Mouse (Mus musculus): ENCODE results near the gene Aldh1l1. TPM values are rescaled to one million over a fixed set of nuclear protein-coding genes. Genes with fewer than 3 reads are reported as not detected.
"Not testable (repeated sequence)": the region's sequence is repeated elsewhere in the genome, so short reads cannot be mapped to it uniquely, and the experiment has no call there.

Gene Aldh1l1
- total RNA-seq, 2 experiments from 2014 or later, result 62.6 to 66.0 TPM

DNA sequence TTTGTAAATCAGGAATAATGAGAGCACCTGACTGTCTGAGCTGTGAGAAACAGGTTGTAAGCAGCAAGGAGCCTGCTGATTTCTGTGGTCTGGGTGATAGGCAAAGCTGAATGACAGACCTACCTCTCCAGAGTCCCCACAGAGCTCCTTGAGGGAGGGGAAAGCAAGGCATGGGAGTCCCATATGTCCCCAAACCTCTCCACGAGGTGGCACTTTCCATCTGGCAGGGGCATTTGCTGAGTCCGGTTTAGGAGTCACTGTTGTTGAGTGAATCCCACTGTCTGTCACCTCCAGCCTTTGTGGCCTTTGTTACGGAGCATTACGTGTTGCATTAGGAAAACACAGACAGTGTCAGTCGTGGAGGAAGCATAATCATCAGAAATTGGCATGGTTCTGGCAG, 133.7 kb downstream of the Aldh1l1 start:
- no peak for TF ChIP-seq CTCF (IDR thresholded peaks at IDR 0.05)
- no peak for DNase-seq (ENCODE audit: extremely low spot score in 1 of 2, low spot score in 2 of 2)
- H3K27ac ChIP-seq, result no peak overlapping the region
- H3K4me3 ChIP-seq, result no peak overlapping the region
- intact Hi-C loops (cut with DNase I), result no loop called here

GRCm38 (mm10) chr6:90620791-90621583, 134.8 kb downstream of the Aldh1l1 start:
- no peak overlapping the region for H3K27ac ChIP-seq
- no peak for DNase-seq (ENCODE audit: extremely low spot score in 1 of 2, low spot score in 2 of 2)
- no peak for TF ChIP-seq CTCF (IDR thresholded peaks at IDR 0.05)
- H3K4me3 ChIP-seq, result no peak overlapping the region
- intact Hi-C loops (cut with DNase I), result no loop called here

- H3K27ac ChIP-seq, result no peak overlapping the region
- H3K4me3 ChIP-seq, result no peak overlapping the region
- DNase-seq (ENCODE audit: extremely low spot score in 1 of 2, low spot score in 2 of 2), result no peak
- intact Hi-C loops (cut with DNase I), result no loop called here
- TF ChIP-seq CTCF (IDR thresholded peaks at IDR 0.05), result no peak
These were observed 135.3 kb downstream of the Aldh1l1 start for GRCm38 (mm10) chr6:90621584-90621890.

DNA sequence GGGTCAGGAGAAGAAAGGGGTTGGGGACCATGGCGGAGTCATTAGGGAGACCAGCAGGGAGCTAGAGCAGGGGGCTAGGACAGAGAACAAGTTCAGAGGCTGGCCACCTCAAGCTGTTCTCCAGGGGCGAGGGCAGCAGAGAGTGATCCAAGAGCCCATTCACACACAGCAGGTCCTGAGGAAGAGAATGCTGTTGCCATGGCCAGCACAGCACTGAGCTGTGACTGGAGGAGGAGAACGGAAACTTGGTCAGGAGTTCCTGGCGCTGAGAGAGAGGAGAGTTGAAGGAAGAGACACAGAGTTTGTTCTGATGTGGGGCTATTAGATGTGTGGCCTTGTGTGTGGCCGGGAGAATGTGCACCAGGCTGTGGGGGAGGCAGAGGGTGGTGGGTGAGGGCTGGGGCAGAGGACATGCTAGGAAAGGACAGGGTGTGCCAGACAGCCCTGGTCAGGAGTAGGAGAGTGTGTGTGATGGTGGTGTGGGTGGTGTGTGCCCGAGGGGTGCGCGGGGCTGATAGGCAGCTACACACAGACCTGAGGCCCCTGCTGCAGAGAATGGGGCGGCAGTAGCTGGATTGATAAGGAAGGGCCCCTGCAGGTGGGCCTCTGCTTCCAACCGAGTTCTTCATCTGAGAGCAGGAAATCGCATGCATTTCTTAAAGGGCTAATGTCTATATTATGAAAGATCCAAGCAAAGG, 136.7 kb downstream of the Aldh1l1 start:
- DNase-seq (ENCODE audit: extremely low spot score in 1 of 2, low spot score in 2 of 2), result no peak
- intact Hi-C loops (cut with DNase I), result no loop called here
- no peak for TF ChIP-seq CTCF (IDR thresholded peaks at IDR 0.05)
- no peak overlapping the region for H3K4me3 ChIP-seq
- H3K27ac ChIP-seq, result no peak overlapping the region

- no peak for TF ChIP-seq CTCF (IDR thresholded peaks at IDR 0.05)
- no peak overlapping the region for H3K4me3 ChIP-seq
- no peak for DNase-seq (ENCODE audit: extremely low spot score in 1 of 2, low spot score in 2 of 2)
- intact Hi-C loops (cut with DNase I), result no loop called here
- no peak overlapping the region for H3K27ac ChIP-seq
These were observed 137.2 kb downstream of the Aldh1l1 start for GRCm38 (mm10) chr6:90623456-90623836.

DNA sequence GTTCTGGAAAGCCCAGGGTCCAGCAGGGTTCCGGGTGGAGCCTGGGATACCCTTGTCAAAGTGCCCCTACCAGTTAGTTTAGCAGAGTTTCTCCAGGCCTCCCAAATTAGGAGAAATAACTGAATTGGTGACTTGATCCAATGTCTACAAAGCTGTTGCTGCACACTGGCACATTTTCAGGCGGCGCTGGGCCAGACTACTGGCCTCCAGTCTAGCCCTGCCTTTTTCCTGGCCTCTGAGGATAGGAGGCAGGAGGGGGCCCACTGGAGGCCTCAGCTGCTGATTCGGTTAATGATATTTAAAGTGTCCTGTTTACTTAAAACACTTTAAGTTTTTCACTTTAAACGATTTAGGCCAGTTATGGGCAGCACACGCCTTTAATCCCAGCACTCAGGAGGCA, 138.0 kb downstream of the Aldh1l1 start:
- no peak for DNase-seq (ENCODE audit: extremely low spot score in 1 of 2, low spot score in 2 of 2)

GRCm38 (mm10) chr6:90624733-90625132, 138.5 kb downstream of the Aldh1l1 start:
- no peak overlapping the region for H3K27ac ChIP-seq

More for the DNA sequence above, 138.0 kb downstream of the Aldh1l1 start:
- Histone ChIP-seq H3K27ac (no peak overlapping the region), H3K4me3 (no peak overlapping the region)
- TF ChIP-seq CTCF (IDR thresholded peaks at IDR 0.05), result no peak
- intact Hi-C loops (cut with DNase I), result no loop called here

DNA sequence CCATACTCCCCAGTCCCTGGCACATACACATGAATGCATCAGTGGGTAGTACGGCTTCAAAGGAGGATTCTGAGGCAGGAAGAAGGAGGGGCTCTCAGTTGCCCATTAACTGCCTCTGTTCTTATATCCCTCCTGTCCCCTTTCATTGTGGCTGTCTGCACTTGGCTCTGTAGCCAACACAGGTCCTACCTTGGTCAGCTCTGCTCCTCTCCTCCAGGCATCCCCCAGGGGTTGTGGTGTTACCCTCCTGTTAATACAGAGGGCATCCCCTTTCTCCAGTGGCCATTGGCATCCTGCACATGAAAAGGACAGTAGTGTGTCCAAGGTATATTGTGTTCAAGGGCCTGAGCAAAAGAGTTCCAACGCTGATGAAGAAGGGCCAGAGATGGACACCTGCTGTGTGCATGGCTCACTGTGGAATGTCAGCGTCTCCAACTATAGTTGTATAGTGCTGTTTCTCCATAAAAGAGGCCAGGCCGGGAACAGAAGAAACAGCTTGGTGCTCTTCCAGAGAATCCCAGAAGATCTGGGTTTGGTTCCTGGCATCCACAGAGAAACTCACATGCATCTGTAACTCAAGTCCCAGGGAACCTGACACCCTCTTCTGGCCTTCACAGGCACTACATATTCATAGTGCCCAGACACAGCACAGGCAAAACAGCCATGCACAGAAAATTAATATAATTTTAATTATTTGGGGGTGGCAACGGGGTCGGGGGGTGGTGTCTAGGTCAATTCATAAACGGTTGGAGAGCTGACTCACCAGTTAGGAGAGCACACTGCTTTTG, 139.2 kb downstream of the Aldh1l1 start:
- no peak for DNase-seq (ENCODE audit: extremely low spot score in 1 of 2, low spot score in 2 of 2)
- Histone ChIP-seq H3K4me3 (no peak overlapping the region), H3K27ac (no peak overlapping the region)
- no peak; the same call in 1 of the 2 replicates for TF ChIP-seq CTCF (IDR thresholded peaks at IDR 0.05)
- intact Hi-C loops (cut with DNase I), result no loop called here

More at GRCm38 (mm10) chr6:90624733-90625132, 138.5 kb downstream of the Aldh1l1 start:
- no peak for TF ChIP-seq CTCF (IDR thresholded peaks at IDR 0.05)
- H3K4me3 ChIP-seq, result no peak overlapping the region
- DNase-seq (ENCODE audit: extremely low spot score in 1 of 2, low spot score in 2 of 2), result no peak
- intact Hi-C loops (cut with DNase I), result no loop called here

DNA sequence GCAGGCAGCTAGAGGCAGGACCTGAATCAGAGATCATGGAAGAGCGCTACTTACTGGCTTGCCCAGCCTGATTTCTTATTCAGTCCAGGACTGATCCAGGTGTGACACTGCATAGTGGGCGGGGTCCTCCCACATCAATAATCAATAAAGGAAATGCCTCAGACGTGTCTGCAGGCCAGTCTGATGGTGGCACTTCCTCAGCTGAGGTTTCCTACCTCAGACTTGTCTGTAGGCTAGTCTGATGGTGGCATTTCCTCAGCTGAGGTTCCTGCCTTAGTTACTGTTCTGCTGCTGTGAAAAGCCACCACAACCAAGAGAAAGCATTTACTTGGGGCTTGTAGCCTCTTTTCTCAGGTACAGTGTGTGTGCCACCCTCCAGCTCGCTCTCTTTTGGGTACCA, 141.3 kb downstream of the Aldh1l1 start:
- intact Hi-C loops (cut with DNase I), result no loop called here
- H3K4me3 ChIP-seq, result no peak overlapping the region
- DNase-seq (ENCODE audit: extremely low spot score in 1 of 2, low spot score in 2 of 2), result no peak
- no peak overlapping the region for H3K27ac ChIP-seq
- no peak for TF ChIP-seq CTCF (IDR thresholded peaks at IDR 0.05)

DNA sequence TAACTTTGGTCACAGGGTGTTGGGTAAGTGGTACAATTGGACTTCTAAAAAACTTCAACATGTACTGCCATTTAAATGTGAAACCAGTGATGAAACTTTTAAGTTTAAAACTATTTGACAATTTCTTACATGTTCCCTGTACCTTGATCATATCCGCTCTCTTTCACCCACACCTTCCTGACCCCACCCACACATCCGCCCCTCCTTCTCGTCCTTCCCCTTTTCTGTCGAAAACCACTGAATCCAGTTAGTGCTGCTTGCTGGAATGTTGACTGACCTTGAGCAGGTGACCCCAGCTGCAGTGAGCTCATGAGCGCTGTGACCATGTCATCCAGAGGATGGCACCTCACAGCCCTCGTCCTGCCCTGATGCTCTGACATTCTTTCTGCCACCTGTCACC, 143.3 kb downstream of the Aldh1l1 start:
- intact Hi-C loops (cut with DNase I), result no loop called here
- H3K4me3 ChIP-seq, result no peak overlapping the region
- no peak overlapping the region for H3K27ac ChIP-seq
- no peak for DNase-seq (ENCODE audit: extremely low spot score in 1 of 2, low spot score in 2 of 2)
- TF ChIP-seq CTCF (IDR thresholded peaks at IDR 0.05), result no peak

DNA sequence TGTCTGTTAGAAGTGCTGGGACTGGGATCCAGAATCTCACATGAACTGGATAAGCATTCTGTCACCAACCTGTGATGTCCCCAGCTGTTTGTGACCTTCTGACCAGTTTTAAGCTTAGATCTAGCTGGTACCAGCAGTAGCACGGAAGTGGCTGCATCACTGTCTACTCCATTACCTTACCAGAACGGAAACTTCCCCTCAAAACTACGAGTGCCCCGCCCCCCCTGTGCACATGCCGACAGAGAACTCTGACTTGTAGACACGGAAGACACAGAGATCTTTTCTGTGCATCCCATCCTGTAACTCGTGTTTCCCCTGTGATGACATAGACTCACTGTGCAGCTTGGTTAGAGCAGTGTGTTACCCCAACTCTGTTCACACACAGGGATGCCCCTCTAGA, 144.2 kb downstream of the Aldh1l1 start:
- H3K4me3 ChIP-seq, result no peak overlapping the region
- H3K27ac ChIP-seq, result no peak overlapping the region
- DNase-seq (ENCODE audit: extremely low spot score in 1 of 2, low spot score in 2 of 2), result no peak
- no peak for TF ChIP-seq CTCF (IDR thresholded peaks at IDR 0.05)
- intact Hi-C loops (cut with DNase I), result no loop called here

DNA sequence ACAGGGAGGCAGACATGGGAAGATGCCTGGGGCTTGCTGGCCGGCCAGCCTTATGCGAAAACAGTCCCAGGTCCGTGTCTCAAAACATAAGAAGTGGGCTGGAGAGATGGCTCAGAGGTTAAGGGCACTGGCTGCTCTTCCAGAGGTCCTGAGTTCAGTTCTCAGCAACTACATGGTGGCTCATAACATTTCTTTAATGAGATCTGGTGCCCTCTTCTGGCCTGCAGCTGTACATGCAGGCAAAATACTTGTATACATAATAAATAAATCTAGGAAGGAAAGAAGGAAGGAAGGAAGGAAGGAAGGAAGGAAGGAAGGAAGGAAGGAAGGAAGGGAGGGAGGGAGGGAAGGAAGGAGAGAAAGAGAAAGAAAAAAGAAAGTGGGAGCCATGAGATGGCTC, 146.3 kb downstream of the Aldh1l1 start:
- DNase-seq (ENCODE audit: extremely low spot score in 1 of 2, low spot score in 2 of 2); H3K4me3 ChIP-seq; intact Hi-C loops (cut with DNase I); H3K27ac ChIP-seq: not testable (repeated sequence)
- TF ChIP-seq CTCF (IDR thresholded peaks at IDR 0.05), result peak; percentile 39

Data from left cerebral cortex, adult 2 months (tissue).